Mouse (Mus musculus) liver (tissue): ENCODE results near the gene Sp9.

Experiments used
- DNase-seq: peaks from one replicate; pipeline ENCODE4 v3.0.0-alpha.2; 2020; ENCODE audit warnings: mixed read lengths

Gene Sp9

GRCm38 (mm10) chr2:73313117-73313501 lies 41.4 kb downstream of the Sp9 start:
- peak; percentile 52 for DNase-seq

GRCm38 (mm10) chr2:73314311-73314710 lies 42.6 kb downstream of the Sp9 start:
- DNase-seq, result no peak

- DNase-seq, result no peak
These were observed 45.7 kb downstream of the Sp9 start for GRCm38 (mm10) chr2:73317426-73317825.

- DNase-seq, result no peak
These were observed 47.5 kb downstream of the Sp9 start for GRCm38 (mm10) chr2:73319218-73319617.

GRCm38 (mm10) chr2:73322991-73323390 lies 51.3 kb downstream of the Sp9 start:
- DNase-seq, result no peak

GRCm38 (mm10) chr2:73325871-73326270 lies 54.1 kb downstream of the Sp9 start:
- DNase-seq, result no peak
